Mouse (Mus musculus) T-cell, adult 2 months (primary cell): ENCODE results near the gene Fpr-rs4.
"Not testable (repeated sequence)": the region's sequence is repeated elsewhere in the genome, so short reads cannot be mapped to it uniquely, and the experiment has no call there.

Source experiments
- DNase-seq: peaks from one replicate; pipeline ENCODE4 v3.0.0; 2022; ENCODE audit warnings: low spot score

The Fpr-rs4 gene

DNA sequence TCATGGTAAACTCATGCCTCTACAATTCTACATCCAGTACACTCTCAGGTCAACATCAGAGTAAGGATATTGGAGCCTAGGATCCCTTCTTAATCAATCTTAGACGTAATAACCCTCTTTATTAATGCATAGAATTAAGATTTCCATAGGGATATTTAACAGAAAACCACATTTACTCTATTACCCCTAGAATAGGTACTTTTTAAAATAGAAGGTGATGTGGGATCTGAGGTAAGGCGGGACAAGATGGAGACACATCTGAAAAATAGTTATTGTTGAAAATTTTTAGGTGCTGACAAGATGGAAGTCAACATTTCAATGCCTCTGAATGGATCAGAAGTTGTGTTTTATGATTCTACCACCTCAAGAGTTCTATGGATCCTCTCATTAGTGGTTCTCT lies at the start of gene Fpr-rs4:
TSS of gene Fpr-rs4 (plus strand) at position 301 of the 400 bp plus-strand sequence.
- no peak for DNase-seq

DNA sequence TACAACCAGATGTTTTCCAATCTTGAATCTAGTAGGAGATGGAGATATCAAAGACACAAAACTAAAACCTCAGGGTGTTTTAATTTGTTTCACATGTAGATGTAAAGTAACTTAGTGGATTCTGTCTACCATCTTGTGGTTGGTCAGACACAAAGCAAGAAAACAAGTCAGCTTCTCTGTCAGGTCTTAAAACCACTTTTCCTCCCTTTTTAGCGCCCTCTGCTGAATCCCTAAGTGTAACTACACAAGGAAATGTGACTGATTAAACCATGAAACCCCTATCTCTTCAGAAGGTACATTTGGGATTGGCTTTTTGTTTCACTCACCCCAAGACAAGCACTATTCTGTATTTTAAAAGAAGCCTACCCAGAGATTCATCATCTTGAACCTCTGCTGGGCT lies 48.1 kb upstream of the Fpr-rs4 start:
- DNase-seq, result no peak

- DNase-seq, result not testable (repeated sequence)
Measured at GRCm38 (mm10) chr17:17981232-17981631, 40.3 kb upstream of the Fpr-rs4 start.

DNA sequence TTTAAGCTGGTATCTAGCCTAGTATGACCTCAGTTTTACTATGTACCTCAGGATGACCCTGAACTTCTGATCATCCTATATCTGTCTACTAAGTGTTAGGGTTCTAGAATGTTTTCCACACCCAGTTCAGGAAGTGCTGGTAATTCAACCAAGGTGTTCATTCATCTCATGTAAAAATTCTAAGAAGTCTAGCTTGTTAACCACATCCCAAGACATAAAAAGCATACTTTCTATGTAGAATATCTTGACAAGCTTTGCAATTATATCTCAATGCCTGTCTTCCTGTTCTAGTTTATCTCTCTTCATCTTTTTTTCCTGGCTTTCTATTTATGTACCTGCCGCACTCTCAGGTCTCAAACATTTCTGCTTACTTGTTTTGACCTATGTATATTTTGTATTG lies 16.8 kb upstream of the Fpr-rs4 start:
- no peak for DNase-seq

GRCm38 (mm10) chr17:18049124-18049523 lies 27.6 kb downstream of the Fpr-rs4 start, which contains the start of gene Vmn2r124:
Gene Vmn2r124, plus strand, starts transcription at chr17:18049424.
- DNase-seq, result no peak
